ENCODE assay signal across 9 mouse cellular contexts in the genomic region with DNA sequence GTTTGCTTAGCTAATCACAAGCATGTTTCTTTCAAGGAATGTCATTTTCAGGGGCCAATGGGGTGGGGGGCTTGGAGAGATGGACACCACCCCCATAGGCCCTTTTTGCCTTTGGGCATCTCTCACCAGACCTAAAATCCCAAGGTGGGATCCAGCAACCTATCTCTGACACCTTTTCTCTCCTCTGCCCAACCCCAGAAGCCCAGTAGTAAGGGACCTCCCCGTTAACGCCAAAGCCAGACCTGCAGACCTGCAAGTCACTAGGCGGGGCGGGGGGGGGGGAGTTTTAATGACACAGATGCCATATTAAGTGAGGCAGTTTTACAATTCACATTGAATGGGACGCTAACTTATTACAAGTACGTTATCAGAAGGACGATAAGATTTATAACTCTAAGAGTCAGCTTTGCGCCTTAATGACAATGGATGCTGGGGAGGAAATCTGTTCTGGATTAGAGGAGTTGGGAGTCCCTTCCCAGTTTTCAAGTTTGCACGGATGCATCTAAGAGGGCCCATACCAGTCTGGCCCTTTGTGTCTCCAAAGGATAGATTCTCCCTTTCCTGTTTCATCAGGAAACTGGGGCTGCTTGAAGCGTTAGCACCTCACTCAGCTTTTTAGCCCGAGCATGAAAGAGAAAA. TPM values are rescaled to one million over a fixed set of nuclear protein-coding genes. Genes with fewer than 3 reads are reported as not detected.
DNase-seq lines count a peak whose midpoint lies in the region; ATAC-seq and TF ChIP-seq lines count a peak whose summit lies in the region.
"Had no signal": no experiment of that assay in that cellular context is flagged by ENCODE, and none has a peak within 500 bp of the region (broad histone marks: within the 10 kb centered on the region; RNA-seq: fewer than 3 reads in every experiment).

No protein-coding gene starts in this region.

- 24% methylated on average over 11 of the region's 11 CpGs for WGBS in hindbrain, postnatal 0 days
- WGBS in midbrain, postnatal 0 days, result 19% methylated on average over 11 of the region's 11 CpGs

- H3K9me3 ChIP-seq in hindbrain, postnatal 0 days (ENCODE audit: low read length), result no peaks in the 10 kb centered on the region
- H3K9me3 ChIP-seq in midbrain, postnatal 0 days (ENCODE audit: low read length), result no peaks in the 10 kb centered on the region

- H3K4me1 ChIP-seq in embryonic fibroblast, embryonic 13.5 days (ENCODE audit: control insufficient read depth, insufficient read depth, low read length), result peaks cover 7% of the 10 kb centered on the region
- no peaks in the 10 kb centered on the region; the same call in 1 of the 2 replicates for H3K4me1 ChIP-seq in hindbrain, postnatal 0 days (ENCODE audit: insufficient read depth, low read length)
- no peaks in the 10 kb centered on the region for H3K4me1 ChIP-seq in midbrain, postnatal 0 days (ENCODE audit: insufficient read depth, low read length)

- no peak for TF ChIP-seq POLR2A in embryonic fibroblast, embryonic 13.5 days (IDR thresholded peaks at IDR 0.05; ENCODE audit: low read depth, low read length)

- peak overlapping the region; percentile 68 for H3K9ac ChIP-seq in hindbrain, postnatal 0 days (replicated peaks; ENCODE audit: low read length)
- H3K9ac ChIP-seq in midbrain, postnatal 0 days (replicated peaks; ENCODE audit: low read length, poor library complexity, severe bottlenecking), result 0 out of 2 replicates have a peak overlapping the region, but pooled peaks have one; percentile 62

- H3K4me2 ChIP-seq in hindbrain, postnatal 0 days (ENCODE audit: low read depth, low read length), result peak overlapping the region; percentile 68
- peak overlapping the region; percentile 65 for H3K4me2 ChIP-seq in midbrain, postnatal 0 days (ENCODE audit: low read depth, low read length, poor library complexity, severe bottlenecking)

- ATAC-seq in hindbrain, postnatal 0 days, result no peak
- no peak for ATAC-seq in midbrain, postnatal 0 days (ENCODE audit: low FRiP score)
- no peak for ATAC-seq in inflammation-experienced regulatory T-cells, adult 6 months
- ATAC-seq in erythroid progenitor cell, adult 5-6 weeks (replicated peaks; ENCODE audit: low FRiP score, poor library complexity, severe bottlenecking), result no peak

- 0 out of 2 replicates have a peak overlapping the region, but pooled peaks have one; percentile 3 for H3K27ac ChIP-seq in embryonic fibroblast, embryonic 13.5 days (ENCODE audit: insufficient read depth, low read length)
- peak overlapping the region; percentile 92 for H3K27ac ChIP-seq in hindbrain, postnatal 0 days
- H3K27ac ChIP-seq in midbrain, postnatal 0 days (ENCODE audit: low read depth, low read length), result peak overlapping the region; percentile 64

- no peak for TF ChIP-seq CTCF in embryonic fibroblast, embryonic 13.5 days (IDR thresholded peaks at IDR 0.05; ENCODE audit: borderline replicate concordance, insufficient read depth, low read length)
- TF ChIP-seq CTCF in hindbrain, postnatal 0 days (IDR thresholded peaks at IDR 0.05; ENCODE audit: low read depth), result no peak
- TF ChIP-seq CTCF in midbrain, postnatal 0 days (IDR thresholded peaks at IDR 0.05), result no peak

- H3K27me3 ChIP-seq in hindbrain, postnatal 0 days (ENCODE audit: insufficient read depth, low read length), result 0 out of 2 replicates have a peak, but pooled peaks cover 10% of the 10 kb centered on the region
- H3K27me3 ChIP-seq in midbrain, postnatal 0 days (ENCODE audit: insufficient read depth, low read length), result peaks cover 40% of the 10 kb centered on the region

- no peaks in the 10 kb centered on the region for H3K36me3 ChIP-seq in hindbrain, postnatal 0 days (ENCODE audit: insufficient read depth, low read length)
- no peaks in the 10 kb centered on the region for H3K36me3 ChIP-seq in midbrain, postnatal 0 days (ENCODE audit: insufficient read depth, low read length)
- H3K36me3 ChIP-seq: G1E had no signal

- H3K4me3 ChIP-seq in embryonic fibroblast, embryonic 13.5 days (ENCODE audit: insufficient read depth, low read length), result no peak overlapping the region
- H3K4me3 ChIP-seq in hindbrain, postnatal 0 days (ENCODE audit: low read length), result peak overlapping the region; percentile 64
- peak overlapping the region; percentile 47; the same call in 1 of the 2 replicates for H3K4me3 ChIP-seq in midbrain, postnatal 0 days (ENCODE audit: low read depth, low read length)

- peak; percentile 6 to 12 for DNase-seq in kidney, adult 8-10 months
- no peak for DNase-seq in kidney, adult 18-20 months
- no peak for DNase-seq in hindbrain, postnatal 0 days (ENCODE audit: low spot score)
- DNase-seq in midbrain, postnatal 0 days (ENCODE audit: low spot score), result no peak
- no peak for DNase-seq in layer of hippocampus, postnatal 14 days (ENCODE audit: low spot score in 2 of 2)

RNA-seq across cellular contexts. Expression of gene Nr2f2, which starts 17.4 kb away (rescaled TPM):
- 47.0 and 54.4 TPM in 2 replicates for polyA plus RNA-seq in embryonic fibroblast, embryonic 13.5 days (2011; ENCODE audit: insufficient read length, low read depth, missing spikeins)
- 33.2 and 43.1 TPM in 2 replicates for total RNA-seq in hindbrain, postnatal 0 days (2014; rRNA removed)
- 74.2 and 75.4 TPM in 2 replicates for polyA plus RNA-seq in hindbrain, postnatal 0 days (2015; fragmentation: Nextera tagmentation; extraction: Ambion mirVana)
- total RNA-seq in midbrain, postnatal 0 days (2014; rRNA removed), result 38.9 and 43.2 TPM in 2 replicates
- polyA plus RNA-seq in midbrain, postnatal 0 days (2015; fragmentation: Nextera tagmentation; extraction: Ambion mirVana), result 65.4 and 81.6 TPM in 2 replicates
- polyA plus RNA-seq in inflammation-experienced regulatory T-cells, adult 6 months (2017; shearing (Covaris generic)), result under 1 TPM in 1 of 3 experiments, not detected in 2; 0.32 TPM
- 10 to 100 TPM; 46.4 to 51.8 TPM for total RNA-seq in layer of hippocampus, postnatal 14 days (2021)
- total RNA-seq in erythroid progenitor cell, adult 5-6 weeks (2015; ENCODE audit: low replicate concordance), result not detected in 2 replicates
- not detected in 2 replicates for total RNA-seq in erythroid progenitor cell, adult 5-6 weeks (2017; ENCODE audit: low replicate concordance)
- polyA plus RNA-seq: G1E had no signal

Comparison
In these comparisons a context has a peak if more than half of its experiments do, and no peak if none do; other contexts are left out.
1. DNase-seq: peak in kidney, adult 8-10 months (2 of 2); none in kidney, adult 18-20 months (single experiment), hindbrain, postnatal 0 days (single experiment), midbrain, postnatal 0 days (single experiment) and layer of hippocampus, postnatal 14 days (0 of 2).
2. H3K27ac ChIP-seq: peak in every context shown above with its lines; median percentile 92 in hindbrain, postnatal 0 days; 64 in midbrain, postnatal 0 days; 3 in embryonic fibroblast, embryonic 13.5 days.
3. RNA of gene Nr2f2, which starts 17.4 kb away (total RNA-seq): 46.4 to 51.8 TPM in layer of hippocampus, postnatal 14 days, 33.2 to 43.1 TPM in hindbrain, postnatal 0 days and 38.9 to 43.2 TPM in midbrain, postnatal 0 days; not detected in erythroid progenitor cell, adult 5-6 weeks; every median in the first group is over 10 times any median in the second.